Mouse (Mus musculus): Measurements from ENCODE around the gene Pde9a.
A peak's percentile ranks its signal among the peaks of the same experiment; 100 is the strongest.

The Pde9a gene

DNA sequence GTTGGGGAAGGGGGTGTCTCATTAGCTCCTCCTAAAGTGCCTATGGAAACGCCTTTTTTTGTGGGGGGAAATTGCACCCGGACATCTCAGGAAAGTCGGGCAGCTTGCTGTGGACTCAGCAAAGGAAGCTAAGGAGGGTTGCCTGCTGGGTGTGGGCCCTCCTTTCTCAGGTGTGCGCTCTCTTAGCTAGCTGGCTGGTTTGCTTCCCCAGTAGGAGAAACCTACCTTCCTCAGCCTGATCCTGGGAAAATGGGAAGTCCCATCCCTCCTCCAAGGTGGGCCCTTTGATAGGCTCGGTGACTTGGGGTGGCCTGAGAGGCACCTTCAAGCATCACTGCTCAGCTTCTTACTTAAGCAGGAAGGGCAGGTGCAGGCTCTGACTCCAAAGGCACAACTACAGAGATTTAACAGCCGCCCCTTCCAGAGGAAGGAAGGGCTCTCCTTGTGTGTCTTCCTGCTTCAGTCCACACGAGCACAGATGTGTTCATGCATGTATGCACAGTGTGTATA is 811 bp downstream of the Pde9a start:
- DNase-seq (ENCODE audit: low spot score in 2 of 2) = no peak

- no peak for DNase-seq (ENCODE audit: low spot score in 2 of 2)
Observed at GRCm38 (mm10) chr17:31389432-31390050, 3.5 kb downstream of the Pde9a start.

- DNase-seq (ENCODE audit: low spot score in 2 of 2) = no peak
Observed at GRCm38 (mm10) chr17:31391462-31391861, 5.5 kb downstream of the Pde9a start.

DNA sequence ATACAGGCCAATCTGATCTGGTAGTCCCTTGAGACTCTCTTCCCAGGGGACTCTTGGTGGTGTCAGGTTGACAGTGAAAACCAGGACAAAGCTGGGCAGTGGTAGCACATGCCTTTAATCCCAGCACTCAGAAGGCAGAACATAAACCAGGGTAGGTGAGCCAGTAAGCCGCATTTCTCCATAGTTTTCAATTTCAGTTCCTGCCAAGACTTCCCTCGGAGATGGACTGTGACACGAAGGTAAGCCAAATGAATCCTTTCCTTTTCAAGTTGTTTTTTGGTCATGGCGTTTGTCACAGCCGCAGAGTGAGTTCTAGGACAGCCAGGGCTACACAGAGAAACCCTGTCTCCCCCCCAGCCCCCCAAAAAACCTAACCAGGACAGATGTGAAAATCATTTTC is 6.0 kb downstream of the Pde9a start:
- DNase-seq (ENCODE audit: low spot score in 2 of 2) = no peak

DNA sequence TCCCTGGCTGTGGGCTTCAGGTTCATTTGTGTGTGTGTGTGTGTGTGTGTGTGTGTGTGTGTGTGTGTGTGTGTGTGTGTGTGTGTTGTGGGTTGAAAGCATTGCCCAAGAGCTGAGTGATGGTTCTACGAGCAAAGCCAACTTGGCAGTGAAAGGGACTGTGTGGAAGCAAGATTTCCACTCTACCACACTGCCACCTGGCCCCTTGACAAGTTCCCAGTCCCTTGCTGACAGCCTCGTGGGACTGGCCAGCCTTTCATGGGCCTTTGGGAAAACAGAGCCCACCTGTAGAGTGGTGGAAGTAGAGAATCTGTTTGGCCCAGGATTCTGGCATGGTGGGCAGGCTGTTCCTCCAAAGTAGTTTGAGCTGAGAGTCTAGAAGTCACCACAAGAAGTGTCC is 7.8 kb downstream of the Pde9a start:
- no peak for DNase-seq (ENCODE audit: low spot score in 2 of 2)

- DNase-seq (ENCODE audit: low spot score in 2 of 2) = no peak
Observed at GRCm38 (mm10) chr17:31400294-31400693, 14.3 kb downstream of the Pde9a start.

DNA sequence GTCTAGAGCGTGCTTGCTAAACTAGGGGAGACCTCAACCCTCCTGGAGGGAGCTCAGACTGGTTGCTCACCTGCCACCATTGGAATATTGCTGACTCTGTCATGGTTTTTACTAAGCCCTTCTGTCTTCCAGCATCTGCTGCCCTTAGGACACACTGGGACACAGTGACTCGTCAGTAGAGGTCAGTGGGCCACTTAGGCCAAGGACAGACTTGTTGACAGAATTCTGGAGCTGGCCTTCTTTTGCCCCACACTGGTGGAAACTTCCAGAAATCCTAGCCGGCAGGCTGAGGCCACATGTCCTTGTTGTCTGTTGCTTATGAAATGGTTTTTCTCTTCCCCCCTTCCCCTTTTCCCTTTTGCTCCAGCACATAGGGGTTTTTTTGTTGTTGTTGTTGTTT is 15.2 kb downstream of the Pde9a start:
- no peak for DNase-seq (ENCODE audit: low spot score in 2 of 2)

GRCm38 (mm10) chr17:31402713-31403112 is 16.7 kb downstream of the Pde9a start:
- DNase-seq (ENCODE audit: low spot score in 2 of 2) = no peak

DNA sequence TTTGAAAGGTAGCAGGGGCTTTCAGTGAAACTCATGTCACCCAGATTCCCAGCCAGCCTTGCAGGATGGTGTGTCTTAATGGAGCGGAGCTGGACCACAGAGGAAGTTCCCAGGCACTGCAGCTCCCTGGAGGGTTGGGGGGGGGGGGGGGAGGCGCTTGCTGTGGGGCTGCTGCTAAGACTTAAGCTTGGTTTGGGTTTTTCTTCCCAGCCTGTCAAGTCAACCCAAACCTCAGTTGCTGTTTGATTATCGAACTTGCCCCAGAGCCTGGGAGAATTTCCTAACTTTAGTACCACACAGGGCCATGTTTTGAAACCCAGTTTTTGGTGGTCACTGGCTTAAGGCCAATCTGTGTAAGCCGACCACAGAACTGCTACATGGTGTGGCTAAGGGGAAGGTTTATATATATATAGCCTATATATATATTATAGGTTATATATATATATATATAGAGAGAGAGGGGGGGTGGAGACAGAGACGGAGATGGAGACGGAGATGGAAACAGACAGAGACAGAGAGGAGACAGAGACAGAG is 19.8 kb downstream of the Pde9a start:
- no peak for DNase-seq (ENCODE audit: low spot score in 2 of 2)

GRCm38 (mm10) chr17:31409741-31410350 is 23.8 kb downstream of the Pde9a start:
- no peak for DNase-seq (ENCODE audit: low spot score in 2 of 2)

DNA sequence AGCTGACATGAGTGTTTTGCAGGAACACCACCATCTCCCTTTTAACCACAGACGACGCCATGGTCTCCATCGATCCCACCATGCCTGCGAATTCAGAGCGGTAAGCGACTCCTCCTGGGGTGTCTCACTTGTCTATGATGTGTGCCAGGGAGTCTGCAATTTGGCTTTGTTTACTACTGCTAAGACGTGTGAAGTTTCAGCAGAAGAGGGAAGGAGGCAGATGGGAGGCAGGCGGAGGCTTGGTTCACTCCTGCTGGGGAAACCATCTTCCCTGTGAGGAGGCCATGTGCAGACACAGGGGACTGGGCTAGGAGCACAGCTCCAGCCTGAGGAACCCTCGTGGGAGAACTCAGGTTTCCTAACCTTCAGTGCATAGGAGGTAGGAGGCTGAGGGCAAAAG is 29.2 kb downstream of the Pde9a start:
- DNase-seq (ENCODE audit: low spot score in 2 of 2) = no peak

DNA sequence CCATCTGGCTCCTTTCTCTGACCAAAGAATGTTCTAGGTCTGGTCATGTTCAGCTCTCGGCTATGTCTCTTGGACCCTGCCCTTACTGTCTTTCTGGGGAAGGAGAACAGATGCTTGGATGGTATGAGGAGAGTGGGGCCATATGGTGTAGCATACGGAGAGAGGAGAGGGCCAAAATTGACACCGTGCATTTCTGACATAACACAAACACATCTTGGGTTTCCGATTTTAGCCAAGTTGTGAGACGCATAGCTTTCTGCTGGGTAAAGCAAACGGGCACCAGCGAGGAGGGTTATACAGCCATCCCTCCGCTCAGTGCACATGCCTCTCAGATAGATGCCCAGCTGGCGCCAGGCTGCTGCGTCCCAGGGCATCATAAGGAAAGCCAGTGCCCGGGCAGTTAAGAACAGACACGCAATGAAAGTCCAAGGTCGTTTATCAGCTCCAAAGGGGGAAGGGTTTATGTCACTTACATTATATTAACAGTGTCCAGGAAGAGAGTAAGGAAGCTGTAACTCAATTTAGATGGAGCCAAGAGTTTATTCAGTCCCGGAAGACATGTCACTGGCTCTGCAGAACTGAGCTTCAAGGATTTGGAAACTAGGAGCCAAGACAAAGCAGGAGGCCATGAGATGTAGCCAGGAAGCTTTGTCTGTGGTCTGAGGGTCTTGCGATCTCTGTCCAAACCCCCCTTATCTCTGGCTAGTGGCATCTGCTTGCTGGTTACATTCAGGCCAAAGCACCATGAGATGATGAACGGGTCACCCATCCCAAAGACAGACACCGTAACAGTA is 33.0 kb downstream of the Pde9a start:
- no peak for DNase-seq (ENCODE audit: low spot score in 2 of 2)

- no peak for DNase-seq (ENCODE audit: low spot score in 2 of 2)
Observed at GRCm38 (mm10) chr17:31419598-31419950, 33.6 kb downstream of the Pde9a start.

DNA sequence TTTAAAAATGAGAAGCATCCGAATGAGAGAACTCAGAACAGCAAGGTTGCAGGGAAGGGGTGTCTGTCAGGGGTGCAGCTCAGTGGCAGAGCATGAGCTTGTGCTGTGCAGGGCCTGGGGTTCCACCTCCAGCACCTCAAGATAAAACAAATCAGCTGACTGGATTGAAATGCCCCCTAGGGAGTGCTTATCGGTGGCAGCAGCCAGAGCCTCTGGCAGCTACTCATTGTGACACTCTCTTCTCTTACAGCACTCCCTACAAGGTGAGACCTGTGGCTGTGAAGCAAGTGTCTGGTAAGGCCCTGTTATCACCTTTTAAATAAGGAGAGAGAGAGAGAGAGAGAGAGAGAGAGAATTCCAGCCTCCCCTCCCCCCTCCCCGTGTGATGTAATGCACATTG is 34.0 kb downstream of the Pde9a start:
- DNase-seq (ENCODE audit: low spot score in 2 of 2) = peak in 1 of 2 experiments; percentile 24

GRCm38 (mm10) chr17:31420658-31421057 is 34.6 kb downstream of the Pde9a start:
- no peak for DNase-seq (ENCODE audit: low spot score in 2 of 2)

GRCm38 (mm10) chr17:31422381-31422780 is 36.4 kb downstream of the Pde9a start:
- no peak for DNase-seq (ENCODE audit: low spot score in 2 of 2)

DNA sequence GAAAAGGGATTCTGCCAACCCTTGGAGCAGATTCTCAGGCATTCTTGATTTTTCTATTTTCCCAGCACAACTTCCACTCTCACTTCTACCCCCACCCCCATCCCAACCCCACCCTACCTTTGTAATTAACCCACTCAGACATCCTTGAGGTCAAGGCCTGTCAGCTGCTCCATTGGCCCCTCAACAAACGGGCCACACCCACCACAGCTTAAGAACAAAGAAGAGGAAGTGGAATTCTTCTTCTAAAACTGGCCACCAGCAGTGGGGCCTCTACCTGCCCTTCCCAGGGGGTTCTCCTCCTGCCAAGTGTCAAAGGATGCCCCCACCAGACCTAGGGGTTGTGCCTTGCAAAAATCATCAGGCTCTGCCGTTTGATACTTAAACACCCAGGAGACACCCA is 37.0 kb downstream of the Pde9a start:
- DNase-seq (ENCODE audit: low spot score in 2 of 2) = no peak

DNA sequence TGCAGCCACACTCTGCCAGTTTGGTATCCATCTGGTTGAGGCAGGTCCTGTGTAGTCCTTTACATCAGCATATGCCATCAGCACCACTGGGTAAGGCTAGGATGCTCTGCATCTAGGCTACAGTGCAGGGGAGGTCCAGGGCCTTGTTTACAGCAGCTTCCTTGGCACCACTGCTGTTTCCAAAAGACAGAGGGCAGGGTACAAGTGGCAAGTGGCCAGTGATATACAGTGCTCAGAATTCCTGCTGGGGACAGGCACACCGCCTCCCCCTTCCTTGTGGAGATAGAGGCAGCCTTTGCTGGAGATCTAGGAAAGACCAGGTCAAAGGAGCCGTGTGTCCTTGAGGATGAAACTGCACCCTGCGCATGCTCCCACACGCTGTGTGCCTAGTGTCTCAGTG is 38.3 kb downstream of the Pde9a start:
- no peak for DNase-seq (ENCODE audit: low spot score in 2 of 2)

DNA sequence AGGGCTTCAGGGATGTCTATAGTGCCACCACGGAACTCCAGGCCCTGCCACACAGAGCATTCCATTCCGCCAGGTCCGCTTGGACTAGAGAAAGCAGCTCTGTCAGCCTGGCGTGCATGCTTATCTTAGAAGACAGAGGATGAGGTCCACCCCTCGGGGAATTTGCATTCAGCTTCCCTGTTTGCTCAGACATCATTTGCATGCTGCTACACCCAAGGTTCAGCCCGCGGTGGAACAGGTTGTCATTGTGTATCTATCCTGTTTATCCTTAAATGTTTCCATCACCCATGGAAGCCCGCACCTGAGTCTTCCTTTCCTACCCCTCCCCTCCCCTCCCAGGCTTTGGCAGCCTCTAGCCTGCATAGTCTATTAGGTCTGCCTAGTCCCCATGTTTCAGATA is 38.8 kb downstream of the Pde9a start:
- no peak for DNase-seq (ENCODE audit: low spot score in 2 of 2)

DNA sequence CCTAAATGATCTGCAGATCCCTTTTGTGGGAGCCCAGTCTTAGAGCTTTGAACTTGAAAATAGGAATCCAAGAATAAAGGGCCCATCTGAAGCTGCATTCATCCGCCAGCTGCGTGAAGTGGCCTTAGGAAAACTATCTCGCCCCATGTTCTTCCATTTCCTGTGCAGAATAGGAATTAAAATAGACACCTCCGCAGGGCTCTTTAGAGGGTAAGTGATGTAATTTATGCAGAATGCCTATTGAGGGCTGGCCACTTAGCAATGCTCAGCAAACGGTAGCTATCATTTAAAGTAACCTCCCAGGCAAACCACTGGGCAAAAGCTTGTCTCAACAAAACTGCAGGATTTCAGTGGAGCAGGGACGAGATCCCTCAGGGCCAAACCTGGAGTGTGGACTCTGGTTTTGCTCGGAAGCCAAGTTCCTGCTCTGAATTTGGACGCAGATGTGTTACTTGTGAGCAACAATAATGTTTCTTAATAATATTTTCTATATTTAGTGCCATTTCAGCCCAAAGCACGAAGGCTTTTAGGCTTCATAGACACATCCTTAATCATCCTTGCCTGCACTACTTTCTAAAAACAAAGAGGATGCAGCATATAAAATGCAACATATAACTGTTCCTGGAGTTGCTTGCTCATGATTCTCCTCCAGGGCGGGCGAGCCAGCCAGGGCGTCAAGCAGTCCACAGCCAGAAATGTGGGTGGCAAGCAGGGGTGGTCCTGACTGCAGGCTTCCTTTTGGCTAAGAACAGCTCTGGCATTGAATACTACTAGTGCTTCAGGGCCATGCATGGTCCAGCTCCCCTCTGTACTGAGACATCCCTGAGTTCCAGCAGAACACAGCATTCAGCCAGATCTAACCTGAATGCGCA is 40.1 kb downstream of the Pde9a start:
- DNase-seq (ENCODE audit: low spot score in 2 of 2) = no peak

GRCm38 (mm10) chr17:31429402-31429801 is 43.4 kb downstream of the Pde9a start:
- DNase-seq (ENCODE audit: low spot score in 2 of 2) = no peak

GRCm38 (mm10) chr17:31432878-31433281 is 46.9 kb downstream of the Pde9a start:
- no peak for DNase-seq (ENCODE audit: low spot score in 2 of 2)

All from heart, adult 9 months (tissue).